9 mouse cellular contexts compared by ENCODE assay signal in the genomic region with DNA sequence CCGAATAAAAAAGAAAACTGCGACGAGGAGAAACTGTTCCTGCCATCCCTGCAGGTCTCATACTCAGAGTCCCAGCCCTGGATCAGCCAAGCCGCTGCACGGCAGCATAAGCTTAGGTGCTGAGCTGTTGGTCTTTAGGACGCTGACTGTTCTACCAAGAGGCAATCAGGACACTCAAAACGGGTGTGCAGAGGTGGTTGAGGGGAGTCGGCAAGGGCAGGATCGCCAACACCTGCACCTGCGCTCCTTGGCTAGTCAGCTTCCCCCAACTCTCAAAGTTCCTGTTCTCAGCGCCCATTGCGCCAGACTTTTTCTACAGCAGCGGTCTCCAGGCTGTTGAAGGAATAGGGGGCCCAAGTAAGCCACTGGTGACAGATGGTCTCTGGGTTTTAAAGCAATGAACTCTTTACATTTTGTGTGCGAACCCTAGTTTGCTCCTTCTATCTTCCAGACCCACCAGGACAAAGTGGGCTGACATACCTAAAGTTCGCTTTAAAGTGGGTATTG.
DNase-seq lines count a peak whose midpoint lies in the region; ATAC-seq lines count a peak whose summit lies in the region.
"Had no signal": no experiment of that assay in that cellular context is flagged by ENCODE, and none has a peak within 500 bp of the region (broad histone marks: within the 10 kb centered on the region; RNA-seq: fewer than 3 reads in every experiment).

No protein-coding gene starts in this region.

- H3K9ac ChIP-seq in forebrain, embryonic 13.5 days = no peak overlapping the region
- no peak overlapping the region for H3K9ac ChIP-seq in limb, embryonic 12.5 days (replicated peaks)
- no peak overlapping the region for H3K9ac ChIP-seq in stomach, embryonic 16.5 days (ENCODE audit: low read length)

- peaks cover 34% of the 10 kb centered on the region for H3K4me1 ChIP-seq in forebrain, embryonic 13.5 days
- peaks cover 28% of the 10 kb centered on the region for H3K4me1 ChIP-seq in limb, embryonic 12.5 days (replicated peaks)
- peaks cover 9% of the 10 kb centered on the region; the same call in 1 of the 2 replicates for H3K4me1 ChIP-seq in stomach, embryonic 16.5 days (ENCODE audit: control insufficient read depth, insufficient read depth, low read length)

- no peaks in the 10 kb centered on the region for H3K36me3 ChIP-seq in forebrain, embryonic 13.5 days (ENCODE audit: poor library complexity, severe bottlenecking)
- H3K36me3 ChIP-seq in limb, embryonic 12.5 days = no peaks in the 10 kb centered on the region
- H3K36me3 ChIP-seq in stomach, embryonic 16.5 days (ENCODE audit: control insufficient read depth, insufficient read depth, low read length) = no peaks in the 10 kb centered on the region

- H3K27ac ChIP-seq in forebrain, embryonic 13.5 days = no peak overlapping the region
- H3K27ac ChIP-seq in limb, embryonic 12.5 days = no peak overlapping the region
- no peak overlapping the region for H3K27ac ChIP-seq in stomach, embryonic 16.5 days (ENCODE audit: low read length)

- peaks cover 49% of the 10 kb centered on the region for H3K27me3 ChIP-seq in forebrain, embryonic 13.5 days
- H3K27me3 ChIP-seq in limb, embryonic 12.5 days = peaks cover 81% of the 10 kb centered on the region
- peaks cover 49% of the 10 kb centered on the region for H3K27me3 ChIP-seq in stomach, embryonic 16.5 days (ENCODE audit: control insufficient read depth, insufficient read depth, low read length)
- H3K27me3 ChIP-seq: CH12.LX had no signal

- 1% methylated on average over 15 of the region's 15 CpGs for WGBS in forebrain, embryonic 13.5 days
- WGBS in limb, embryonic 12.5 days = 2% methylated on average over 15 of the region's 15 CpGs
- WGBS in stomach, embryonic 16.5 days = 2% methylated on average over 15 of the region's 15 CpGs

- no peak for ATAC-seq in forebrain, embryonic 13.5 days
- no peak for ATAC-seq in limb, embryonic 12.5 days (ENCODE audit: insufficient number of reproducible peaks, insufficient read depth, low FRiP score, low TSS enrichment, low read depth)
- no peak for ATAC-seq in stomach, embryonic 16.5 days (ENCODE audit: insufficient read depth, low FRiP score)
- no peak for ATAC-seq in erythroblast, adult 5-6 weeks (replicated peaks; ENCODE audit: low FRiP score, poor library complexity, severe bottlenecking)
- no peak for ATAC-seq in CD4-positive, CD25-positive, alpha-beta regulatory T cell, adult 4 months

- H3K9me3 ChIP-seq in forebrain, embryonic 13.5 days (replicated peaks) = no peaks in the 10 kb centered on the region
- H3K9me3 ChIP-seq in limb, embryonic 12.5 days = no peaks in the 10 kb centered on the region
- no peaks in the 10 kb centered on the region for H3K9me3 ChIP-seq in stomach, embryonic 16.5 days (replicated peaks; ENCODE audit: control insufficient read depth, low read length)

- H3K4me3 ChIP-seq in forebrain, embryonic 13.5 days = peak overlapping the region; percentile 87
- peak overlapping the region; percentile 76 for H3K4me3 ChIP-seq in limb, embryonic 12.5 days (replicated peaks)
- H3K4me3 ChIP-seq in stomach, embryonic 16.5 days (replicated peaks; ENCODE audit: low read length) = 0 out of 2 replicates have a peak overlapping the region, but pooled peaks have one; percentile 67

- peak; percentile 15 for DNase-seq in kidney, adult 9 months
- no peak for DNase-seq in kidney, adult 8-10 months
- DNase-seq in gastrocnemius, postnatal 10 days = no peak

- peak overlapping the region; percentile 91 for H3K4me2 ChIP-seq in forebrain, embryonic 13.5 days
- H3K4me2 ChIP-seq in limb, embryonic 12.5 days = peak overlapping the region; percentile 98
- H3K4me2 ChIP-seq in stomach, embryonic 16.5 days (ENCODE audit: low read depth, low read length) = peak overlapping the region; percentile 89; the same call in 1 of the 2 replicates
